Mouse (Mus musculus): ENCODE results near the gene Taok2. TPM values are rescaled to one million over a fixed set of nuclear protein-coding genes. Genes with fewer than 3 reads are reported as not detected.
"Not testable (repeated sequence)": the region's sequence is repeated elsewhere in the genome, so short reads cannot be mapped to it uniquely, and the experiment has no call there.

The Taok2 gene
- 36.1 and 44.2 TPM in 2 replicates for total RNA-seq (2014; fragmentation: Nextera tagmentation)
- 22.1 and 25.1 TPM in 2 replicates for total RNA-seq (2017)

DNA sequence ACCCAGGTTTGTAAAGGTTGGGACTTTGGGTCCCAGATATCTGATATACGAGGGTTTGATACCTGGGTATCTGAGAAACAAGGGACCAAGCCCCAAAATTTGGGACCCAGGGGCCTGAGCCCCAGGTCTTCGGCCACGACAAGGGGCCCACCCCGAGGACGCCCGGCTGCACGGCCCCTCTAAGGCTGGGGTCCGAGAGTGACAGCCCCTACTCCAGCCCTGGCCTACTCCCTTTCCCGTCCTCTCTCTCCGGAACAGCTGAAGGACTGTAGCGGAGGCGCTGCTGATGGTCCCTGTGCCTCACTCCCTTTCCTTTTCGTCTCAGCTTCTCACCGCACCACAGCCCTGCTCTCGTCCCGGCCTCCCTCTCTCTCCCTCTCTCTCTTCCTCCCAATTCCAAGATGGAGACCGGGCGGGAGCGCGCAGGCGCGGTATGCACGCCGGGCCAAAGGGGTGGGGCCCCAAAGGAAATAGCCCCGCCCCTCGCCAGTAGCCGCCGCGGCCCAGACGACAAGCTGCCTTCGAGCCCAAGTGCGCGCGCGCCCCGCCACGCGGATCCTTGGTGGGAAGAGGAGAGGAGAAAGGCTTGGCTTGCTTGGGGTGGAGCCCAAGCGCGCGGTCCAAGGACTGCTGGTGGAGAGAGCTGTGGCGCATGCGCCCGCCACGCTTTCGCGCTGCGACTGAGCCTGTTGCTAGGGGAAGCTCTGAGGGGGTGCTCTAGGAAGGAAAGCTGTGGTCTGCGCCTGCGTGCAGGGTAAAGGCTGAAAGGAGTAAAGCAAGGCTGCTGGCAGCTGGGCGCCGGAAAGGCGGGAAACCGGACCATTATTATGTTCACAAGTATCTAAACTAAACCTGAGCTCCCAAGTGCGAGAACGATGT is at the start of gene Taok2:
Gene Taok2, minus strand, starts transcription at position 418 of the 879 bp plus-strand sequence.
- ATAC-seq (replicated peaks; ENCODE audit: low FRiP score, low TSS enrichment, poor library complexity, severe bottlenecking) = peak; percentile 95

DNA sequence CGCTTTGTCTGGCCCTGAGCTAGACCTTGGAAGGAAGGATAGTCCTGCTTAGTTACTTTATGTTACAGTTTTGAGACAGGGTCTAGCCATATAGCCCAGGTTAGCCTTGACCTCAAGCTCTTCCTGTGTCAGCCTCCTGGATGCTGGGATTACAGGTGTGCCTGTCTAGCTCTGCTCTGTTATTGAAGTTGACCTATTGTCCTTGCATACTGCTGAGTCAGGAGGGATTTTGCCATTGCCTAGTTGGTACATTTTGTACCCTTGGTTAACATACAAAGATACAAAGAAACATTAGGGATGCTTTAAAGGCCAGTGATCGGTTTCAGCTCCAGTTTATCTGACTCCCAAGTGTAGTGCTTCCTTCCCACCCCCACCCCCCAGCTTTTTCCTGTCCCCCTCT is 48.1 kb upstream of the Taok2 start:
- ATAC-seq (replicated peaks; ENCODE audit: low FRiP score, low TSS enrichment, poor library complexity, severe bottlenecking) = no peak

GRCm38 (mm10) chr7:126929046-126929445 is 44.5 kb upstream of the Taok2 start:
- ATAC-seq (replicated peaks; ENCODE audit: low FRiP score, low TSS enrichment, poor library complexity, severe bottlenecking) = no peak

- ATAC-seq (replicated peaks; ENCODE audit: low FRiP score, low TSS enrichment, poor library complexity, severe bottlenecking) = peak; percentile 71
Measured at GRCm38 (mm10) chr7:126928384-126929037, 44.0 kb upstream of the Taok2 start, which contains the start of gene Kctd13. Gene Kctd13 (plus strand): TSS chr7:126928879.

DNA sequence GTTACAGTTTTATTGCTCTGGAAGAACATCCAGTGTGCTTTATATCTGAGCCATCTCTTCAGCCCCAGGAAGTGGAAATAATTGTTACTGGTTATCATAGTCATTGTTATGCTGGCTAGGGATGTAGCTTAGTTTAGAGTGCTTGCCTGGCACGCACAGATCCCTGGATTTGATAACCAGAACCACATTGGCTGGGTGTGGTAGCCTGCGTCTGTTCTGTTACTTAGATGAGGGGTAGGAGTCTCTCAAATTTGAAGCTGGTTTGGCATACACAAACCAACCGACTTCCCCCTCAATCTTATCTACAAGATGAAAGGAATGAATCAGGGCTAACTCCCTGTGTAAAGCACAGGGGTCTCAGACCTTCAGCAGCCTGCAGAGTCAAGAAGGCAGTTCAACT is 41.8 kb upstream of the Taok2 start:
- peak; percentile 60 for ATAC-seq (replicated peaks; ENCODE audit: low FRiP score, low TSS enrichment, poor library complexity, severe bottlenecking)

- ATAC-seq (replicated peaks; ENCODE audit: low FRiP score, low TSS enrichment, poor library complexity, severe bottlenecking) = peak; percentile 16; the same call in 1 of the 2 replicates
Measured at GRCm38 (mm10) chr7:126923999-126924398, 39.5 kb upstream of the Taok2 start.

DNA sequence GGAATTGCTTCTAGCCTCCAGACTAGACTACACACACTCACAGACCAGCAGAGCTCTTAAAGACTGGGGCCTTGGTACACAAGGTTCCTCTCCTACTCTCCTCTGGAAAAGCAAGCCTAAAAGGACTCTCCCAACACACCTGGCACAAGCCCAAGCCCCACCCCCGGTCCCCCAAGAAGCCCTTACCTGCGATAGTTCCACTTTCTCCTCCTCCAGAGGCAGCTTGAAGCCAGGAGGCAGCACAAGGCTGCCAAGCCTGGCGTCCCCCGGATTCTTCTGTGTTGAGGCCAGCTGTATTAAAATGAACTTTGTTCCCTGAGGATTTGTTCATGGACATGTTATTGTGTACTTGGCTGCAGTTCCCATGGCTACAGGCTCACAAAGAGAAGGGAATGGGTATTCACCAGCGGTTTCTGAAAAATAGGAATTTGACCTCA is 38.1 kb upstream of the Taok2 start, which contains the start of gene Tmem219:
Gene Tmem219, minus strand, starts transcription at position 294 of the 437 bp plus-strand sequence.
- no peak for ATAC-seq (replicated peaks; ENCODE audit: low FRiP score, low TSS enrichment, poor library complexity, severe bottlenecking)

DNA sequence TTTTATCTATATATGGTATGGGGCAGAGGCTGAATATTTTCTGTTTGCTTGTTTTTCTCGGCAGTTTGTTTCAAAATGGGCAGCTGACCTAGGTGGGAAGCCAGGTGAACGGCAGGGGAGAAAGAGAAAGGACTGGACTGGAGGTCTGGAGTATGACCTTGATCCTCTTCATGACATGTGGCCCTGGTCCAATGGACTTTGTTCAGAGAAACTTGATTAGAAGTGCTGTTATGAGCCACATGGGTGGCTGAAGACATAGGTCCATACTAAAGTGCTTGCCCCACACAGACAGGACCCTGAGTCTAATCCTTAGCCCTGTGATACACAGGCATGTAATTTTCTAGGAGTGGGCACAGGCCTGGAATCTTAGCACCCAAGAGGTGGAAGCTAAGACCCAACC is 37.1 kb upstream of the Taok2 start:
- no peak for ATAC-seq (replicated peaks; ENCODE audit: low FRiP score, low TSS enrichment, poor library complexity, severe bottlenecking)

GRCm38 (mm10) chr7:126919973-126920372 is 35.5 kb upstream of the Taok2 start:
- ATAC-seq (replicated peaks; ENCODE audit: low FRiP score, low TSS enrichment, poor library complexity, severe bottlenecking) = no peak

- ATAC-seq (replicated peaks; ENCODE audit: low FRiP score, low TSS enrichment, poor library complexity, severe bottlenecking) = not testable (repeated sequence)
Measured at GRCm38 (mm10) chr7:126918356-126918755, 33.9 kb upstream of the Taok2 start.

- no peak for ATAC-seq (replicated peaks; ENCODE audit: low FRiP score, low TSS enrichment, poor library complexity, severe bottlenecking)
Measured at GRCm38 (mm10) chr7:126914844-126915243, 30.3 kb upstream of the Taok2 start.

DNA sequence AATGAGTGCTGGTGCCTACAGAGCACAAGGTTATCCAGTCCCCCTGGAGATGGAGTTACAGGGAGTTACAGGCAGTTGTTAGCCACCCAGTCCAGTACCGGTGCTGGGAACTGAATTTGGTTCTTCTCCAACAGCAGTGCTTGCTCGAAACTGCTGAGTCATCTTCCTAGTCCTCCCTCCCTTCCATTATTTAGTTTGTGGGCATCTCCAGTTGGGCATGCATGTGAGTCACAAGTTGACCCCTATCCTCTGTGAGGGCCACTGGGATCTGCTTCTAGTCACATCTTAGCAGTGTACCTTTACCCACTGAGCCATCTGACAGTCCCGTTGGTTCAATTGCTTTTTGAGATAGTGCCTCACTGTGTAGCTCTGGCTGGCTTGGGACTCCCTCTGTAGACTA is 21.1 kb upstream of the Taok2 start:
- no peak; the same call in 1 of the 2 replicates for ATAC-seq (replicated peaks; ENCODE audit: low FRiP score, low TSS enrichment, poor library complexity, severe bottlenecking)

DNA sequence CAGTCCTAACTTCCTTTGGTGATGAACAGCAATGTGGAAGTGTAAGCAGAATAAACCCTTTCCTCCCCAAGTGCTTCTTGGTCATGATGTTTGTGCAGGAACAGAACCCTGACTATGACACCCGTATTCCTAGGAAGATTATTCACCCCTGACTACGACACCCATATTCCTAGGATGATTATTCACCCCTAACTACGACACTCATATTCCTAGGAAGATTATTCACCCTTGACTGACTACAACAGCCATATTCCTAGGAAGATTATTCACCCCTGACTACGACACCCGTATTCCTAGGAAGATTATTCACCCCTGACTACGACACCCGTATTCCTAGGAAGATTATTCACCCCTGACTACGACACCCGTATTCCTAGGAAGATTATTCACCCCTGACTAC is 15.3 kb upstream of the Taok2 start:
- ATAC-seq (replicated peaks; ENCODE audit: low FRiP score, low TSS enrichment, poor library complexity, severe bottlenecking) = not testable (repeated sequence)

GRCm38 (mm10) chr7:126898102-126898990 is 13.8 kb upstream of the Taok2 start:
- ATAC-seq (replicated peaks; ENCODE audit: low FRiP score, low TSS enrichment, poor library complexity, severe bottlenecking) = peak; percentile 94

GRCm38 (mm10) chr7:126897390-126898101 is 13.0 kb upstream of the Taok2 start:
- ATAC-seq (replicated peaks; ENCODE audit: low FRiP score, low TSS enrichment, poor library complexity, severe bottlenecking) = peak; percentile 72

GRCm38 (mm10) chr7:126896912-126897311 is 12.4 kb upstream of the Taok2 start:
- ATAC-seq (replicated peaks; ENCODE audit: low FRiP score, low TSS enrichment, poor library complexity, severe bottlenecking) = no peak

- ATAC-seq (replicated peaks; ENCODE audit: low FRiP score, low TSS enrichment, poor library complexity, severe bottlenecking) = no peak
Measured at GRCm38 (mm10) chr7:126888852-126889251, 4.3 kb upstream of the Taok2 start.

DNA sequence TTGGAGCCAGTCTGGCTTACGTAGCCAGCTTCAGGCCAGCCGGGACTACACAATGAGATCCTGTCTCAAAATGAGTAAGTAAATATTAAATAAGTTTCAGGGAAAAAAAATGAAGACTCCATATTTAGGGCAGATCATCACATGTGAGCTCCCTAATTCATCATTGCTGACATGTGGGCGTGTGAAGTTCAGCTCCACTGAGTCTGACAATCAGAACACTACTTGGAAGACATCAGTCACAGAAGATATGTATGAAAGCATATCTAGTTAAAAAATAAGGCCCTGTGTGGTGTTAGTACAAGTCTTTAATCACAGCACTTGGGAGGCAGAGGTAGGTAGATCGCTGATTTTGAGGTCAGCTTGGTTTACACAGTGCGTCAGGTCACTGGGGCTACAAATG is 2.8 kb upstream of the Taok2 start:
- ATAC-seq (replicated peaks; ENCODE audit: low FRiP score, low TSS enrichment, poor library complexity, severe bottlenecking) = no peak

DNA sequence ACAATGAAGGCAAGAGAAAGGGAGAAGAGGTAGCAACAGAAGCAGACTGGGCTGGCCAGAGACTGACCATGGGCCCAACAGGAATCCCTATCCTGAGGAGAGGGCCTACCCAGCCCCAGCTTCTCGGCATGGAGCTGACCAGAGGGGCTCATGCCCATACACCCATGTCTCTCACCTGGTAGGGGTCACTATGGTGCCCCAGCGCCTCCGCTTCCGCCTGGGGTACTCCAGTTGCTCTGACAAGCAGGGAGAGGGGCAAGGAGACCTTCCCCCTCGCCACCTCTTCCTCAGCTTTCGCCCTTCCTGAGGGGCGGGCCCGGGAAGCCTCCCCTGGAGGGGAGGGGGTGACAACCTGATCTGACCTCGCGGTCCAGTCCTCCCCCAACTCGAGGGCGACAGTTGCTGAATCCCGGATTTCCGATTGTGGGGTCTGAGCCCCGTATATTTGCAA is 747 bp downstream of the Taok2 start:
- ATAC-seq (replicated peaks; ENCODE audit: low FRiP score, low TSS enrichment, poor library complexity, severe bottlenecking) = no peak

Measured in megakaryocyte-erythroid progenitor cell, adult 5-6 weeks (primary cell).